Mouse (Mus musculus): ENCODE measurements around the gene Ykt6.

GRCm38 (mm10) chr11:5913256-5913655 lies 42.2 kb upstream of the Ykt6 start:
- no peak for TF ChIP-seq EP300 (IDR thresholded peaks at IDR 0.05)
- TF ChIP-seq CTCF (IDR thresholded peaks at IDR 0.05): no peak
